Mouse (Mus musculus) stomach, embryonic 15.5 days (tissue): Measurements from ENCODE around the gene Dgke. TPM values are rescaled to one million over a fixed set of nuclear protein-coding genes. Genes with fewer than 3 reads are reported as not detected.
"Not testable (repeated sequence)": the region's sequence is repeated elsewhere in the genome, so short reads cannot be mapped to it uniquely, and the experiment has no call there.

Experiments
- ATAC-seq: fragments of 200-750 bp; cut with Nextera tagmentation; 2 replicates; pipeline ENCODE4 v1.8.0; 2017; ENCODE audit warnings: low read depth, moderate number of reproducible peaks, moderate TSS enrichment; ENCODE audit not compliant: insufficient read depth, low FRiP score
- H3K27ac ChIP-seq: fragments of 300-500 bp; sonication (generic); 2 replicates; pipeline ENCODE4 v1.5.1; 2015; ENCODE audit warnings: mild to moderate bottlenecking, inconsistent platforms
- H3K27me3 ChIP-seq: fragments of 300-500 bp; sonication (generic); replicated peaks from 2 replicates; pipeline ENCODE4 v1.6.1; 2015; ENCODE audit warnings: inconsistent platforms
- H3K36me3 ChIP-seq: fragments of 300-500 bp; sonication (generic); 2 replicates; pipeline ENCODE4 v1.6.1; 2015; ENCODE audit warnings: inconsistent platforms
- H3K4me1 ChIP-seq: fragments of 300-500 bp; sonication (generic); 2 replicates; pipeline ENCODE4 v1.6.1; 2015; ENCODE audit warnings: inconsistent platforms
- H3K4me2 ChIP-seq: fragments of 300-500 bp; sonication (generic); 2 replicates; pipeline ENCODE4 v1.6.1; 2015; ENCODE audit warnings: mild to moderate bottlenecking, inconsistent platforms
- H3K4me3 ChIP-seq: fragments of 300-500 bp; sonication (generic); replicated peaks from 2 replicates; pipeline ENCODE4 v1.5.1; 2015; ENCODE audit warnings: inconsistent platforms
- H3K9ac ChIP-seq: fragments of 300-500 bp; sonication (generic); 2 replicates; pipeline ENCODE4 v1.6.1; 2015; ENCODE audit warnings: inconsistent platforms
- H3K9me3 ChIP-seq: fragments of 300-500 bp; sonication (generic); 2 replicates; pipeline ENCODE4 v1.6.1; 2016; ENCODE audit warnings: inconsistent platforms
- WGBS: fragments of 180-500 bp; shearing (Covaris S2); methylation state at CpG from one replicate; pipeline ENCODE4 v1.1.7; 2015; 5-methylcytosine and 5-hydroxymethylcytosine counted together
- polyA plus RNA-seq: library from polyadenylated mRNA; unstranded; fragments of >200 nt; fragmentation: Nextera tagmentation; extraction: Ambion mirVana; gene quantifications from 2 replicates; pipeline ENCODE4 v1.2.1, GENCODE M21; 2015

The Dgke gene
- polyA plus RNA-seq, 1 experiment from 2014 or later: 4.0 TPM

DNA sequence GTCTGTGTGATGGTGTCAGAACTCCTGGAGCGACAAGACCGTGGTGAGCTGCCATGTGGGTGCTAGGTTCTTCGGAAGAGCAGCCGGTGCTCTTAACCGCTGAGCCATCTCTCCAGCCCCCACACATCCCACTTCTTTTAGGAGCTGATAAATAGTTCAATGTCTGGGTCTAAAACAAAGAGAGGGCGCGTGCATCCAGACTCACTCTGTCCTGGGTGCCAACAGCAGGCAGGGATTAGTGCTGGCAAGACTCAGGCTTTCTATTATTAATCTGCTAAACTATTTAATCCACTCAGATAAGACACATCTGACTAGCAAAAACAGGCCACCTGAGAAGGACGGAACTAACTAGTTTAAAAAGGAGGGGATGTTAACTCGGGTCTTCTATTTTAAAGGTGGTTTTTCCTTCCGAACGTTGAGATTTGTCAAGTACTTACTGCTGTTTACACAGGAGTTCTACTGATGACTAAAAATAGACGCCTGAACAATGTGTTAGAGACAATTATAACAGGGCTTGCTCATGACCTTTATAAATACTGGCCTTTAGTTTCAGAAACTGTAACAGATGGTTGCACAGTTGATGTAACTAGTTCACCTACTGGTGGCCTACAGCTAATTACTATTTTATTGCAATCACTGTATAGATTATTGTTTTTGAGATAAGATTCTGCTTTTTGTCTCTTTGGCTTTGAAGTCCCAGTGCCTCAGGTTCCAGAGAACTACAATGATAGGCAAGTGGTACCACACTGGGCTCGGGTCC lies 10.5 kb downstream of the Dgke start:
- no peak for ATAC-seq
- no peak overlapping the region for H3K4me2 ChIP-seq
- no peak overlapping the region for H3K9ac ChIP-seq
- H3K36me3 ChIP-seq: no peaks in the 10 kb centered on the region
- no peaks in the 10 kb centered on the region for H3K27me3 ChIP-seq
- 66% methylated on average over 13 of the region's 13 CpGs for WGBS
- no peak overlapping the region for H3K27ac ChIP-seq
- H3K9me3 ChIP-seq: no peaks in the 10 kb centered on the region
- no peak overlapping the region for H3K4me3 ChIP-seq
- peaks cover 13% of the 10 kb centered on the region for H3K4me1 ChIP-seq

DNA sequence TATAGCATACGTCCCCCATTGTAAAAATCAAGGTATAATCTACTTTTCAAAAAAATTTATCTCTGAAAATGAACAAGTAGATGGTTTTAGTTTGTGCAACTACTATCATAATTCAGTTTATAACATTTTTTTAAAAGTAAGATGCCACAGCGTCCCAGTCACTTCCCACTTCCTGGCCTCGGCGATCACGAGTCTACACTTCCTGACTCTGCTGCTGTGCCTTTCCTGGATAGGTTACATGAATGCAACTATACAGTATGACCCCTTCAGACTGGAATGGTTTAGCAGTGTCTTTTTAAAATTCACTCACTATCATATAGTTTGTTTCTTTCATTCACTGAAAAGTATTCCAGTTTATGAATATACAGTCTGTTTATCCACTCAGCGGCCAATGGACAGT lies 14.9 kb downstream of the Dgke start:
- no peak for ATAC-seq
- H3K36me3 ChIP-seq: peaks cover 7% of the 10 kb centered on the region; the same call in 1 of the 2 replicates
- no peak overlapping the region for H3K27ac ChIP-seq
- H3K9me3 ChIP-seq: no peaks in the 10 kb centered on the region
- H3K9ac ChIP-seq: no peak overlapping the region
- WGBS: 81% methylated on average over 6 of the region's 6 CpGs
- no peaks in the 10 kb centered on the region; the same call in 1 of the 2 replicates for H3K4me1 ChIP-seq
- no peaks in the 10 kb centered on the region for H3K27me3 ChIP-seq
- H3K4me3 ChIP-seq: no peak overlapping the region
- no peak overlapping the region for H3K4me2 ChIP-seq

DNA sequence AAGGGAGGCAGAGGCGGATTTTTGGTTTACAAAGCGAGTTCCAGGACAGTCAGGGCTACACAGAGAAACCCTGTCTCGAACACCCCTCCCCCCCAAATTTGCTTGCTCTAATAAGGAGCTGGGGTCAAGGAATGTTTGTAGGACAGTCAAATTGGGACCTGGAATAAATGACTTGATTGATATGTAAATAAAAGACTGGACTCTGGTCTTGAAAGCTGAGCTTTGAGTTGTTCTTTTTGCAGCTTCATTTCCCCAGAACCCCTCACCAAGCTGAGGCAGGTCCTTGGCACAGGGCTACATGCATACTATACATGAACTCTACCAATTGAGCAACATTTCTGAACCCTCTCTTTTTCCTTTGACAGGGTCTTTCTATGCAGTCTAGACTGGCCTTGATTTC lies 20.6 kb downstream of the Dgke start:
- no peaks in the 10 kb centered on the region for H3K27me3 ChIP-seq
- no peak overlapping the region for H3K4me2 ChIP-seq
- no peaks in the 10 kb centered on the region for H3K4me1 ChIP-seq
- peaks cover 26% of the 10 kb centered on the region for H3K36me3 ChIP-seq
- no peak for ATAC-seq
- H3K4me3 ChIP-seq: no peak overlapping the region
- no peak overlapping the region for H3K9ac ChIP-seq
- H3K9me3 ChIP-seq: no peaks in the 10 kb centered on the region
- 86% methylated on average over 3 of the region's 3 CpGs for WGBS
- H3K27ac ChIP-seq: no peak overlapping the region

DNA sequence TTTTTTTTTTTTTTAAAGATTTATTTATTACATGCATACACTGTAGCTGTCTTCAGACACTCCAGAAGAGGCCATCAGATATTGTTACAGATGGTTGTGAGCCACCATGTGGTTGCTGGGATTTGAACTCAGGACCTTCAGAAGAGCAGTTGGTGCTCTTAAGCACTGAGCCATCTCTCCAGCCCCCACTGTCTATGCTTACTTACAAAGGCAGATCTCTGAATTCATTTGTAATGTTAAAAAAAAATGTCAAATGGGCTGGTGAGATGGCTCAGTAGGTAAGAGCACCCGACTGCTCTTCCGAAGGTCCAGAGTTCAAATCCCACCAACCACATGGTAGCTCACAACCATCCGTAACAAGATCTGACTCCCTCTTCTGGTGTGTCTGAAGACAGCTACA lies 21.1 kb downstream of the Dgke start:
- H3K4me1 ChIP-seq, H3K27ac ChIP-seq, H3K4me3 ChIP-seq, ATAC-seq, H3K4me2 ChIP-seq, H3K9ac ChIP-seq, H3K27me3 ChIP-seq, H3K9me3 ChIP-seq: not testable (repeated sequence)
- 95% methylated on average over 3 of the region's 3 CpGs for WGBS
- peaks cover 28% of the 10 kb centered on the region for H3K36me3 ChIP-seq

DNA sequence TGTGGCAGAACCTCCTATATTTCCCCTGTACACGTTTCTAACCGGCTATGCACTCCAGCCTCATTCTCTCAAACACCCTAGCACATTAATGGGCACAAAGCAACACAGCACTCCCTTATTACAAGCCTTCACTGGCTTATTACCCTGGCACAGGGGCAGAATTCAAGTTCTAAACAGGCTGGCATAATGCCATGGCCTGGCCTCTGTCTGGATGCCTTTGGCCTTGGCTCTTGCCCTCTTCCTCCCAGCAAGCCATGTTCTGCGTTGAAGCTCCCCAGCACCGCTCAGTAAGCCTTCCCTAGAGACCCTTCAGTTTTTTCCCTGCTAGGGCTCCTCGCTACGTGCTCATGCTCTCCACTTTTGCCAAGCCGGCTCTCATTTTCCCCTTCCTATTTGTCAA lies 23.6 kb downstream of the Dgke start:
- no peak for ATAC-seq
- H3K36me3 ChIP-seq: peaks cover 29% of the 10 kb centered on the region
- no peak overlapping the region for H3K9ac ChIP-seq
- H3K9me3 ChIP-seq: no peaks in the 10 kb centered on the region
- H3K4me3 ChIP-seq: no peak overlapping the region
- no peak overlapping the region for H3K4me2 ChIP-seq
- no peaks in the 10 kb centered on the region for H3K4me1 ChIP-seq
- WGBS: 86% methylated on average over 7 of the region's 7 CpGs
- H3K27ac ChIP-seq: no peak overlapping the region
- H3K27me3 ChIP-seq: no peaks in the 10 kb centered on the region

DNA sequence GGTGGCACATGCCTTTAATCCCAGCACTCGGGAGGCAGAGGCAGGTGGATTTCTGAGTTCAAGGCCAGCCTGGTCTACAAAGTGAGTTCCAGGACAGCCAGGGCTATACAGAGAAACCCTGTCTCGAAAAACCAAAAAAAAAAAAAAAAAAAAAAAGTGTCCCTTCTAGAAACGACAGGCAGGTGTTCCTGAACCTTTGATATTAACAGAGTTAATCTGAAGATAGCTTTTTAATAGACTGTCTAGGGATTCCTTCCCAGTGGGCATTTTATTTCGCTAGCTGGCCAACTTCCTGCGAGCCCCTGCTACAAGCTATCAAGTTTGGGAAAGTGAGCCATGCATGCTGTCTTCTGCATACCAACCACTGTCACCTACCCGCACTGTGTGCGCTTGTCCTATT lies 25.6 kb downstream of the Dgke start:
- H3K4me1 ChIP-seq, H3K9ac ChIP-seq, H3K9me3 ChIP-seq, ATAC-seq, H3K4me3 ChIP-seq, H3K27me3 ChIP-seq, H3K27ac ChIP-seq, H3K4me2 ChIP-seq: not testable (repeated sequence)
- 88% methylated on average over 6 of the region's 7 CpGs for WGBS
- peaks cover 22% of the 10 kb centered on the region for H3K36me3 ChIP-seq

DNA sequence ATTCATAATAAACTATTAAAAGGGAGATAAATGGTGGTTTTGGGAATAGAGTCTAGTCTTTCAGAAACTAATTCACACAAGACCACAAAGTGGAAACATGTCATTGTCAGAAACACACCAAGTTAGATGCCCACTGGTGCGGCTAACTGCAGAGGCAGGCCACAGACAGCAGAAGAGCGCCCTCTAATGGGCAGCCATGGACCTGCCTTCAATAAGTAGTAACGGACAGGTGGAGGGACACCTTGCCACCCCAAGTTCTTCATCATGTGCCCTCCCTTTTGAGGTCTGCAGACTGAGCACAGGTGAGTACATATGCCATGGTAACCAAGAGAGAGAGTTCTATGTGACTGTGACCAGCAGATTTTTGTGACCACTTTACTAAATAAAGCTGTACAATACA lies 27.3 kb downstream of the Dgke start:
- H3K36me3 ChIP-seq: peaks cover 10% of the 10 kb centered on the region
- ATAC-seq: no peak
- H3K4me3 ChIP-seq: no peak overlapping the region
- 24% methylated on average over 3 of the region's 3 CpGs for WGBS
- H3K27me3 ChIP-seq: no peaks in the 10 kb centered on the region
- H3K27ac ChIP-seq: no peak overlapping the region
- no peaks in the 10 kb centered on the region for H3K9me3 ChIP-seq
- no peak overlapping the region for H3K4me2 ChIP-seq
- H3K9ac ChIP-seq: no peak overlapping the region
- no peaks in the 10 kb centered on the region for H3K4me1 ChIP-seq

DNA sequence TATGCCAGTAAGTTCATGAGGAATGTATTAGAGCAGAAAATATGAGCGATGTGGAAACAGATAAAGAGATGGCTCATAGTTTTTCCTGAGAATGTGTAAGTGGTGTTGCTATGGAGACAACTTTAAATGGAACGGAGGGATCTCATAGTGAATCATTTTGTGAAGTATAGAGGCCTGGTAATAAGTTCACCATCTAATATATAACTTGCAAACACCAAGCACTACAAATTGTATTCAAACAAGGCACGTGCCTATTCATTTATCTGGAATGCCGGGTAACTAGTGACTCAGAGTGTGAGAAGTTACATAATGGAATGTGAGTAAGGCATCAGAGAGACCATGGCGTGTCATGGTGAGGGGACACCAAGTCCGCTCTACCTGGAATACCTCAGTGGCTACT lies 28.2 kb downstream of the Dgke start:
- 85% methylated on average over 6 of the region's 6 CpGs for WGBS
- no peak for ATAC-seq
- H3K9me3 ChIP-seq: no peaks in the 10 kb centered on the region

DNA sequence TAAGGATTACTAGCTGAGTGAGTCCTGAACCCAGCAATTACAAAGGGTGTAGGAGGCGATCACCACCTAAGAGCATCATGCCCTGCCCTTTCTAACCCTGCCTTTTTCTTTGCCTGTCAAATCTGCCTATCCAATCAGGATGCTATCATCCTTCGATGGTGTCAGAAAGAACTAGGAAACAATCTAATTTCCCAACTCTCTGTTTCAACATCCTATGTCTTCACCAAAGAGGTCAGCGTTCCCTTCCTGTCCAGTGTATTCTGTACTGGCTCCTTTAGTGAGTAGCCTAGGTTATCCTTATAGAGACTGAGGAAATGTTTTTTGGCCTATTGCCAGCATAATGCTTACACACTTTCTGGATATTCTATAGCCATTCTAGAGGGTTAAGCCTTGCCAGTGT lies 31.1 kb downstream of the Dgke start:
- Histone ChIP-seq H3K27me3 (no peaks in the 10 kb centered on the region), H3K4me1 (no peaks in the 10 kb centered on the region), H3K9me3 (no peaks in the 10 kb centered on the region), H3K4me2 (no peak overlapping the region), H3K4me3 (no peak overlapping the region), H3K36me3 (peaks cover 4% of the 10 kb centered on the region; the same call in 1 of the 2 replicates), H3K9ac (no peak overlapping the region), H3K27ac (no peak overlapping the region)
- 75% methylated on average over 3 of the region's 3 CpGs for WGBS
- ATAC-seq: no peak

More for the DNA sequence above, 28.2 kb downstream of the Dgke start:
- H3K4me2 ChIP-seq: no peak overlapping the region
- no peak overlapping the region for H3K27ac ChIP-seq
- no peaks in the 10 kb centered on the region for H3K27me3 ChIP-seq
- no peak overlapping the region for H3K4me3 ChIP-seq
- H3K4me1 ChIP-seq: no peaks in the 10 kb centered on the region
- peaks cover 5% of the 10 kb centered on the region; the same call in 1 of the 2 replicates for H3K36me3 ChIP-seq
- no peak overlapping the region for H3K9ac ChIP-seq

DNA sequence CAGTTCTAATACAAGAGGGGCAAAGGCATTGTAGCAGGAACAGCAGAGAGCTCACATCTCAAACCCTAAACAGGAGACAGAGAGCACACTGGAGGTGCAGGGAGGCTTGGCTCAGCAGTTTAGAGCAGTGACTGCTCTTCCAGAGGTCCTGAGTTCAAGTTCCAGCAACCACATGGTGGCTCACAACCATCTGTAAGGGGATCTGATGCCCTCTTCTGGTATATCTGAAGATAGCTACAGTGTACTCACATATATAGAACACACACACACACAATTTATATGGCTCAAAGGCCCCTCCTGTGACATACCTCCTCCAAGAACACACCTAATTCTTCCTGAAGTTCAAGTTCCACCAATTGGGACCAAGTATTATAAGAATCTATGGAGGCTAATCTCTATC lies 32.1 kb downstream of the Dgke start:
- Histone ChIP-seq H3K27ac (no peak overlapping the region), H3K9ac (no peak overlapping the region), H3K4me1 (no peaks in the 10 kb centered on the region), H3K9me3 (no peaks in the 10 kb centered on the region), H3K4me3 (no peak overlapping the region), H3K27me3 (no peaks in the 10 kb centered on the region), H3K36me3 (no peaks in the 10 kb centered on the region), H3K4me2 (no peak overlapping the region)
- ATAC-seq: no peak

DNA sequence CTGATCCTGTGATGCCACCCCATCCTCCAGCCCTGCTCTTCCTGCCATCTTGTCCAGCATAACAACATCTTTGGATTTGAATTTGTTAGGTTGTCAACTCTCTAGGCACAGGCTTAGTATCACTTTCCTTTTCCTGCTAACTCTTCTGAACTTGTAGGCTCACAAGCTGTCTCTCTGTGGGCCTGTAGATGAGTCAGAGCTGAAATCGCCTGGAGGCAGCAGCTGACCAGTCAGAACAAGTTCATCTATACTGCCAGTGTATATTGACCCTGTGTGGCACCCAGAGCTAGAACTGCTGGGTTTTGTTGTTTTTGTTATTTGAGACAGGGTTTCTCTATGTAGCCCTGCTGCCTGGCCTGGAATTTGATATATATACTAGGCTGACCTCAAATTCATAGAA lies 35.5 kb downstream of the Dgke start:
- no peak for ATAC-seq
- H3K27me3 ChIP-seq: no peaks in the 10 kb centered on the region
- H3K4me2 ChIP-seq: no peak overlapping the region
- peaks cover 5% of the 10 kb centered on the region; the same call in 1 of the 2 replicates for H3K4me1 ChIP-seq
- 59% methylated on average over 1 of the region's 1 CpGs for WGBS
- no peaks in the 10 kb centered on the region for H3K9me3 ChIP-seq
- H3K27ac ChIP-seq: no peak overlapping the region
- H3K4me3 ChIP-seq: no peak overlapping the region
- no peak overlapping the region for H3K9ac ChIP-seq
- H3K36me3 ChIP-seq: no peaks in the 10 kb centered on the region

DNA sequence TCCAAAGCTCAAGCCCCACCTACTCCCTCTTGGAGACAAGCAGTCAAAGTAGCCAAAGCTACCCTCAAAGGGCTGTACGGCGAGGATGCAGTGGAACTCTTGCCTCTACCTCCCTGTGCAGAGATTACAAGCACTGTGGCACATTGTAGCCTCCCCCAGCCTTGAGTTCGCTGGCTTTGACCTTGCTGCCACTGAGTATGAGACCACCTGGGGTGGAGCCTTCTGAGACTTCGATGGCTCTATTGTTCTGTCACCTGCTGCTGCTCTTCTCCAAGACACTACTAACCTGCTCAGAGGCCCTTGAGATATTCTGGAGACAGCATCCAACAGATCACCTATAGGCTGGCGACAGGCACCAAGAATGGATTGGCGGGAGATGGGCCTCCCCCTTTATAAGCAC lies 36.1 kb downstream of the Dgke start:
- no peak for ATAC-seq
- WGBS: 85% methylated on average over 6 of the region's 6 CpGs

More for the DNA sequence above, 36.1 kb downstream of the Dgke start:
- no peaks in the 10 kb centered on the region for H3K27me3 ChIP-seq
- H3K4me1 ChIP-seq: peaks cover 7% of the 10 kb centered on the region; the same call in 1 of the 2 replicates
- no peaks in the 10 kb centered on the region for H3K9me3 ChIP-seq
- no peak overlapping the region for H3K27ac ChIP-seq
- no peak overlapping the region for H3K4me2 ChIP-seq
- no peaks in the 10 kb centered on the region for H3K36me3 ChIP-seq
- no peak overlapping the region for H3K9ac ChIP-seq
- H3K4me3 ChIP-seq: no peak overlapping the region
